Mouse (Mus musculus): Measurements from ENCODE around the gene Amelx. TPM values are rescaled to one million over a fixed set of nuclear protein-coding genes. Genes with fewer than 3 reads are reported as not detected.

Gene Amelx
- not detected in 2 replicates for polyA plus RNA-seq (2011; ENCODE audit: insufficient read depth, insufficient read length, low replicate concordance, missing spikeins)

- Histone ChIP-seq H3K27ac (ENCODE audit: control insufficient read depth, insufficient read depth, low read depth, low read length, poor library complexity) (no peak within 1 kb of the TSS), H3K4me3 (replicated peaks; ENCODE audit: control insufficient read depth, low read depth, low read length) (no peak within 1 kb of the TSS), H3K4me1 (ENCODE audit: control insufficient read depth, insufficient read depth, low read length) (no peaks in the 10 kb centered on the region)
- 84% methylated on average over 5 of the region's 5 CpGs for WGBS
- TF ChIP-seq POLR2A (IDR thresholded peaks at IDR 0.05; ENCODE audit: borderline replicate concordance, control insufficient read depth, low read depth, low read length), result no peak
- TF ChIP-seq CTCF (IDR thresholded peaks at IDR 0.05; ENCODE audit: control insufficient read depth, insufficient read depth, low read length), result no peak
Measured at GRCm38 (mm10) chrX:169187100-169187499, at the start of gene Amelx. Gene Amelx, minus strand, starts transcription at chrX:169187200.

- 69% methylated on average over 3 of the region's 3 CpGs for WGBS
- H3K27ac ChIP-seq (ENCODE audit: control insufficient read depth, insufficient read depth, low read depth, low read length, poor library complexity), result no peak overlapping the region
- TF ChIP-seq CTCF (IDR thresholded peaks at IDR 0.05; ENCODE audit: control insufficient read depth, insufficient read depth, low read length) (no peak), POLR2A (IDR thresholded peaks at IDR 0.05; ENCODE audit: borderline replicate concordance, control insufficient read depth, low read depth, low read length) (no peak)
- no peaks in the 10 kb centered on the region; the same call in 1 of the 2 replicates for H3K4me1 ChIP-seq (ENCODE audit: control insufficient read depth, insufficient read depth, low read length)
- no peak overlapping the region for H3K4me3 ChIP-seq (replicated peaks; ENCODE audit: control insufficient read depth, low read depth, low read length)
Measured at GRCm38 (mm10) chrX:169222357-169223062, 35.5 kb upstream of the Amelx start.

GRCm38 (mm10) chrX:169220064-169220463, 33.1 kb upstream of the Amelx start:
- Histone ChIP-seq H3K27ac (ENCODE audit: control insufficient read depth, insufficient read depth, low read depth, low read length, poor library complexity) (no peak overlapping the region), H3K4me3 (replicated peaks; ENCODE audit: control insufficient read depth, low read depth, low read length) (no peak overlapping the region), H3K4me1 (ENCODE audit: control insufficient read depth, insufficient read depth, low read length) (no peaks in the 10 kb centered on the region; the same call in 1 of the 2 replicates)
- no peak for TF ChIP-seq CTCF (IDR thresholded peaks at IDR 0.05; ENCODE audit: control insufficient read depth, insufficient read depth, low read length)
- TF ChIP-seq POLR2A (IDR thresholded peaks at IDR 0.05; ENCODE audit: borderline replicate concordance, control insufficient read depth, low read depth, low read length), result no peak
- WGBS, result 20% methylated on average over 8 of the region's 8 CpGs

GRCm38 (mm10) chrX:169210019-169210418, 23.0 kb upstream of the Amelx start:
- H3K4me3 ChIP-seq (replicated peaks; ENCODE audit: control insufficient read depth, low read depth, low read length), result no peak overlapping the region
- WGBS, result 70% methylated on average over 3 of the region's 3 CpGs
- H3K4me1 ChIP-seq (ENCODE audit: control insufficient read depth, insufficient read depth, low read length), result no peaks in the 10 kb centered on the region
- H3K27ac ChIP-seq (ENCODE audit: control insufficient read depth, insufficient read depth, low read depth, low read length, poor library complexity), result no peak overlapping the region
- no peak for TF ChIP-seq CTCF (IDR thresholded peaks at IDR 0.05; ENCODE audit: control insufficient read depth, insufficient read depth, low read length)
- TF ChIP-seq POLR2A (IDR thresholded peaks at IDR 0.05; ENCODE audit: borderline replicate concordance, control insufficient read depth, low read depth, low read length), result no peak

GRCm38 (mm10) chrX:169178634-169179033, 8.4 kb downstream of the Amelx start:
- H3K4me3 ChIP-seq (replicated peaks; ENCODE audit: control insufficient read depth, low read depth, low read length), result no peak overlapping the region
- H3K27ac ChIP-seq (ENCODE audit: control insufficient read depth, insufficient read depth, low read depth, low read length, poor library complexity), result no peak overlapping the region
- no peak for TF ChIP-seq POLR2A (IDR thresholded peaks at IDR 0.05; ENCODE audit: borderline replicate concordance, control insufficient read depth, low read depth, low read length)
- TF ChIP-seq CTCF (IDR thresholded peaks at IDR 0.05; ENCODE audit: control insufficient read depth, insufficient read depth, low read length), result no peak
- 79% methylated on average over 2 of the region's 2 CpGs for WGBS
- H3K4me1 ChIP-seq (ENCODE audit: control insufficient read depth, insufficient read depth, low read length), result no peaks in the 10 kb centered on the region

GRCm38 (mm10) chrX:169173796-169174195, 13.2 kb downstream of the Amelx start:
- TF ChIP-seq CTCF (IDR thresholded peaks at IDR 0.05; ENCODE audit: control insufficient read depth, insufficient read depth, low read length) (no peak), POLR2A (IDR thresholded peaks at IDR 0.05; ENCODE audit: borderline replicate concordance, control insufficient read depth, low read depth, low read length) (no peak)
- Histone ChIP-seq H3K27ac (ENCODE audit: control insufficient read depth, insufficient read depth, low read depth, low read length, poor library complexity) (no peak overlapping the region), H3K4me1 (ENCODE audit: control insufficient read depth, insufficient read depth, low read length) (no peaks in the 10 kb centered on the region), H3K4me3 (replicated peaks; ENCODE audit: control insufficient read depth, low read depth, low read length) (no peak overlapping the region)
- WGBS, result 88% methylated on average over 1 of the region's 1 CpGs

GRCm38 (mm10) chrX:169170981-169171380, 16.0 kb downstream of the Amelx start:
- Histone ChIP-seq H3K4me3 (replicated peaks; ENCODE audit: control insufficient read depth, low read depth, low read length) (no peak overlapping the region), H3K27ac (ENCODE audit: control insufficient read depth, insufficient read depth, low read depth, low read length, poor library complexity) (no peak overlapping the region), H3K4me1 (ENCODE audit: control insufficient read depth, insufficient read depth, low read length) (no peaks in the 10 kb centered on the region)
- 69% methylated on average over 2 of the region's 2 CpGs for WGBS
- TF ChIP-seq CTCF (IDR thresholded peaks at IDR 0.05; ENCODE audit: control insufficient read depth, insufficient read depth, low read length) (no peak), POLR2A (IDR thresholded peaks at IDR 0.05; ENCODE audit: borderline replicate concordance, control insufficient read depth, low read depth, low read length) (no peak)

GRCm38 (mm10) chrX:169158385-169158784, 28.6 kb downstream of the Amelx start:
- 52% methylated on average over 6 of the region's 6 CpGs for WGBS
- no peak overlapping the region for H3K27ac ChIP-seq (ENCODE audit: control insufficient read depth, insufficient read depth, low read depth, low read length, poor library complexity)
- TF ChIP-seq CTCF (IDR thresholded peaks at IDR 0.05; ENCODE audit: control insufficient read depth, insufficient read depth, low read length) (no peak), POLR2A (IDR thresholded peaks at IDR 0.05; ENCODE audit: borderline replicate concordance, control insufficient read depth, low read depth, low read length) (no peak)
- H3K4me1 ChIP-seq (ENCODE audit: control insufficient read depth, insufficient read depth, low read length), result no peaks in the 10 kb centered on the region
- no peak overlapping the region for H3K4me3 ChIP-seq (replicated peaks; ENCODE audit: control insufficient read depth, low read depth, low read length)
